Mouse (Mus musculus) spleen, adult 2 months (tissue): Measurements from ENCODE around the gene Pole3. TPM values are rescaled to one million over a fixed set of nuclear protein-coding genes. Genes with fewer than 3 reads are reported as not detected.

Experiments
- DNase-seq, 2 experiments: peaks; one replicate each; pipeline versions ENCODE4 v3.0.0 to v3.0.0-alpha.2; 2012 to 2021; ENCODE audit warnings: low spot score in 2 of 2, low read depth in 1 of 2
- H3K27ac ChIP-seq: fragments of 200-500 bp; 2 replicates; pipeline ENCODE4 v1.5.1; 2012; ENCODE audit warnings: low read length, inconsistent platforms; ENCODE audit not compliant: insufficient read depth
- H3K27me3 ChIP-seq: fragments of 200-500 bp; 2 replicates; pipeline ENCODE4 v1.6.1; 2012; ENCODE audit warnings: mild to moderate bottlenecking, moderate library complexity, low read length, inconsistent platforms; ENCODE audit not compliant: control insufficient read depth, insufficient read depth
- H3K36me3 ChIP-seq: fragments of 200-500 bp; 2 replicates; pipeline ENCODE4 v1.6.1; 2012; ENCODE audit warnings: mild to moderate bottlenecking, low read length, inconsistent platforms; ENCODE audit not compliant: control insufficient read depth, insufficient read depth
- H3K4me1 ChIP-seq: fragments of 200-500 bp; 2 replicates; pipeline ENCODE4 v1.6.1; 2011; ENCODE audit warnings: inconsistent platforms; ENCODE audit not compliant: control insufficient read depth, insufficient read depth, insufficient read length
- H3K4me3 ChIP-seq: fragments of 200-500 bp; 2 replicates; pipeline ENCODE4 v1.5.1; 2011; ENCODE audit warnings: mild to moderate bottlenecking, inconsistent platforms; ENCODE audit not compliant: insufficient read depth, insufficient read length; ENCODE audit errors: extremely low read depth
- CTCF ChIP-seq: fragments of 200-500 bp; IDR thresholded peaks from 2 replicates; pipeline ENCODE4 v1.5.1; 2011; ENCODE audit warnings: mild to moderate bottlenecking, inconsistent platforms; ENCODE audit not compliant: insufficient read depth, insufficient read length, insufficient replicate concordance; ENCODE audit errors: extremely low read depth
- POLR2A ChIP-seq: fragments of 200-500 bp; IDR thresholded peaks from 2 replicates; pipeline ENCODE4 v1.6.1; 2011; ENCODE audit warnings: low read depth, low read length, inconsistent platforms
- WGBS: fragments of 180-500 bp; shearing (Covaris S2); methylation state at CpG from one replicate; pipeline ENCODE4 v1.1.7; 2018; 5-methylcytosine and 5-hydroxymethylcytosine counted together
- polyA plus RNA-seq: library from polyadenylated mRNA; depleted of rRNA; stranded (reverse); fragments of >200 nt; gene quantifications from 2 replicates; pipeline ENCODE4 v1.2.3, GENCODE M21; 2012

The Pole3 gene
- polyA plus RNA-seq, 1 experiment: 6.1 TPM

GRCm38 (mm10) chr4:62515490-62515889, 9.4 kb downstream of the Pole3 start:
- no peak for TF ChIP-seq CTCF
- TF ChIP-seq POLR2A: no peak
- peaks cover 9% of the 10 kb centered on the region; the same call in 1 of the 2 replicates for H3K4me1 ChIP-seq
- peaks cover 24% of the 10 kb centered on the region for H3K36me3 ChIP-seq
- no peaks in the 10 kb centered on the region for H3K27me3 ChIP-seq
- WGBS: 54% methylated on average over 3 of the region's 3 CpGs
- H3K27ac ChIP-seq: peak overlapping the region; percentile 61
- peak overlapping the region; percentile 2; the same call in 1 of the 2 replicates for H3K4me3 ChIP-seq
- DNase-seq: no peak

GRCm38 (mm10) chr4:62514995-62515394, 9.9 kb downstream of the Pole3 start:
- Histone ChIP-seq H3K27ac (peak overlapping the region; percentile 37; the same call in 1 of the 2 replicates), H3K36me3 (peaks cover 29% of the 10 kb centered on the region), H3K4me1 (peaks cover 9% of the 10 kb centered on the region; the same call in 1 of the 2 replicates), H3K4me3 (peak overlapping the region; percentile 18; the same call in 1 of the 2 replicates), H3K27me3 (no peaks in the 10 kb centered on the region)
- no peak for DNase-seq
- no peak for TF ChIP-seq POLR2A
- no peak for TF ChIP-seq CTCF
- 82% methylated on average over 7 of the region's 7 CpGs for WGBS

- peaks cover 9% of the 10 kb centered on the region; the same call in 1 of the 2 replicates for H3K4me1 ChIP-seq
- H3K36me3 ChIP-seq: peaks cover 33% of the 10 kb centered on the region
- no peak for TF ChIP-seq POLR2A
- no peak for TF ChIP-seq CTCF
- no peaks in the 10 kb centered on the region for H3K27me3 ChIP-seq
- DNase-seq: no peak
- H3K27ac ChIP-seq: no peak overlapping the region
- no peak overlapping the region for H3K4me3 ChIP-seq
- 73% methylated on average over 11 of the region's 11 CpGs for WGBS
Measured at GRCm38 (mm10) chr4:62513998-62514506, 10.8 kb downstream of the Pole3 start.

- no peaks in the 10 kb centered on the region for H3K4me1 ChIP-seq
- H3K36me3 ChIP-seq: peaks cover 40% of the 10 kb centered on the region
- 98% methylated on average over 11 of the region's 11 CpGs for WGBS
- no peak for DNase-seq
- no peak overlapping the region for H3K4me3 ChIP-seq
- H3K27ac ChIP-seq: no peak overlapping the region
- no peak for TF ChIP-seq CTCF
- no peak for TF ChIP-seq POLR2A
- no peaks in the 10 kb centered on the region for H3K27me3 ChIP-seq
Measured at GRCm38 (mm10) chr4:62509946-62510345, 14.9 kb downstream of the Pole3 start.

- H3K4me3 ChIP-seq: no peak overlapping the region
- TF ChIP-seq POLR2A: no peak
- TF ChIP-seq CTCF: no peak
- peaks cover 39% of the 10 kb centered on the region for H3K36me3 ChIP-seq
- H3K27ac ChIP-seq: no peak overlapping the region
- DNase-seq: no peak
- H3K27me3 ChIP-seq: no peaks in the 10 kb centered on the region
- 94% methylated on average over 5 of the region's 5 CpGs for WGBS
- H3K4me1 ChIP-seq: no peaks in the 10 kb centered on the region
Measured at GRCm38 (mm10) chr4:62508839-62509238, 16.0 kb downstream of the Pole3 start.

- TF ChIP-seq CTCF: peak; percentile 40; the same call in 1 of the 2 replicates
- TF ChIP-seq POLR2A: no peak
- H3K27ac ChIP-seq: no peak overlapping the region
- DNase-seq: peak in 1 of 2 experiments; percentile 39
- 35% methylated on average over 2 of the region's 2 CpGs for WGBS
- H3K4me3 ChIP-seq: no peak overlapping the region
- H3K27me3 ChIP-seq: no peaks in the 10 kb centered on the region
- no peaks in the 10 kb centered on the region for H3K4me1 ChIP-seq
- peaks cover 23% of the 10 kb centered on the region for H3K36me3 ChIP-seq
Measured at GRCm38 (mm10) chr4:62506798-62507197, 18.1 kb downstream of the Pole3 start.

GRCm38 (mm10) chr4:62505991-62506390, 18.9 kb downstream of the Pole3 start:
- WGBS: 82% methylated on average over 3 of the region's 3 CpGs
- no peaks in the 10 kb centered on the region for H3K4me1 ChIP-seq
- H3K27me3 ChIP-seq: no peaks in the 10 kb centered on the region
- no peak overlapping the region for H3K27ac ChIP-seq
- H3K4me3 ChIP-seq: no peak overlapping the region
- no peak for DNase-seq
- TF ChIP-seq POLR2A: no peak
- TF ChIP-seq CTCF: no peak
- H3K36me3 ChIP-seq: peaks cover 17% of the 10 kb centered on the region
